Mouse (Mus musculus): ENCODE measurements around the gene Lrrc3. TPM values are rescaled to one million over a fixed set of nuclear protein-coding genes. Genes with fewer than 3 reads are reported as not detected.
A peak's percentile ranks its signal among the peaks of the same experiment; 100 is the strongest.
"Not testable (repeated sequence)": the region's sequence is repeated elsewhere in the genome, so short reads cannot be mapped to it uniquely, and the experiment has no call there.

Gene Lrrc3
- under 1 TPM; 0.72 to 0.78 TPM for total RNA-seq (2021)
- long read RNA-seq, experiment 1, result 0 reads
- long read RNA-seq, experiment 2, result 0 reads

GRCm38 (mm10) chr10:77902211-77902893, at the start of gene Lrrc3:
Lrrc3 (minus strand) TSS chr10:77902536.
- DNase-seq, result peak; percentile 39 to 40
- intact Hi-C loops (cut with DNase I), result no loop called here

DNA sequence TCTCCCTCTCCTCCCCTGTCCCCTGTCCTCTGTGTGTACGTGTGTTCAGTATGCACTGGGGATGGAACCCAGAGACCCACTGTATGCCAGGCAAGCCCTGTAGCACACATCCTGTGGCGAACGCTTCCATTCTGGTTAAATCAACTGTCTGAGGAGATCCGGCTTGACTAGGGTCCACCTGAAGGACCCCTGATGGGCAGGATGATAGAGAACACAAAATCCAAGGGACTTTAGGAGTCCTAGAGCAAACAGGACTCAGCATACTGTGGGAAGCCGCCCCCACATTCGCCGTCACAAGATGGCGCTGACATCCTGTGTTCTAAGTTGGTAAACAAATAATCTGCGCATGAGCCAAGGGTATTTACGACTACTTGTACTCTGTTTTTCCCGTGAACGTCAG, 48.1 kb upstream of the Lrrc3 start:
- DNase-seq; intact Hi-C loops (cut with DNase I): not testable (repeated sequence)

DNA sequence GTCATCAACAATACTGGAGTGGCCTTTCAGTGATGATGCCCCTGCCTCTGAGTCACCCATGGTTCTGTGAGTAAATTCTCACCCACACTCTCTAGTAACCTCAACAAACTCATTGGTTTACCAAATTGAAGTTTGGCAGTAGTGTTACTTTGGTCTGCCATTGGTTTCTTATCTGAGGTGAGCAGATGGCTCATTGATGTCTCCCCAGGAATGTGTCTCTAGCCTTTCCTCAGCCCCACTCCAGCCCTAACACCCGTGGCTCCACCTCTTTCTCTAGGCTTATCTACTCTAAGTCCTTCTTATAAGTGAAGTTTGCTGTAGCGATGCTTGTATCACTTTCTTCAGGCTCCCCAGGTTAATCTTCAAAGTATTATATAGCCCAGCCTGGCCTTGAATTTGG, 37.3 kb upstream of the Lrrc3 start:
- intact Hi-C loops (cut with DNase I), result no loop called here
- no peak for DNase-seq

GRCm38 (mm10) chr10:77927375-77927774, 25.0 kb upstream of the Lrrc3 start:
- no peak for DNase-seq
- intact Hi-C loops (cut with DNase I), result no loop called here

DNA sequence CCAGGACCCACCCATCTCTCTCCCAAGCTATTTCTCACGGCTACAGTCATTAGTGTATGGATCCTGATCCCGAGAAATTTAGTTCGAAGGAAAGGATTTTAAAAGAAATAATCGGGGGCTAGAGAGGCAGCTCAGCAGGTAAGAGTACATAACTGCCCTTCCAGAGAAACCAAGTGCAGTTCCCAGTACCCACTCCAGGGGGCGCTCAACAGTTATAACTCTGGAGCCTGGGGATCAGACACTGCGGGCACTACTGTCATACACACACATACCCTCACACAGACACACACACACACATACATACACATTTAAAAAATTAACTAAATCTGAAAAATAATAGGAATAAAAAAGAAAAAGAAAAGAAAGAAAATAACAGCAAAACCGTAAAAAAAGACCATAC, 23.8 kb upstream of the Lrrc3 start:
- intact Hi-C loops (cut with DNase I), result no loop called here

DNA sequence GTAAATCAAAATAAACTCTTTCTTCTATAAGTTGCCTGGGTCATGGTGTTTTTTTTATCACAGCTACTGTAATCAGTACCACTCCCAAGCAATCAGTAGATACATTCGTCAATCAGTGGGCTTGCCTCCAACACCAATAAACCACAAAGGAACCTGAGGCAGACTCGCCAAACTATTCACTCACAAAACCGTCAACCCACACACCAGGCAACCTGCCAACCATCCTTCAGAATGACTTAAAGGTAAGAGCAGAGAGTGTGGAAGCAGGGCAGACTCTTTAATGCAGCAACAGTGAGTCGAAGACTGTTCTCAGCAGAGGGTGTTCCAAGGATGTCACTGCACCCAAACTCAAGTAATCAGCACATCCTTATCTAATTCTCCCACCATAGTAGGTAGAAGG, 20.3 kb upstream of the Lrrc3 start:
- intact Hi-C loops (cut with DNase I), result no loop called here
- DNase-seq, result no peak

More for the DNA sequence above, 23.8 kb upstream of the Lrrc3 start:
- peak; percentile 40 to 63 for DNase-seq

GRCm38 (mm10) chr10:77921009-77921408, 18.7 kb upstream of the Lrrc3 start:
- intact Hi-C loops (cut with DNase I), result no loop called here
- DNase-seq, result no peak

- peak; percentile 69 to 78 for DNase-seq
- intact Hi-C loops (cut with DNase I), result loop anchor here (1.0 kb wide), 1 partner anchor 289 kb away; no protein-coding TSS in a partner anchor
These were observed 14.4 kb upstream of the Lrrc3 start for GRCm38 (mm10) chr10:77916636-77917335.

GRCm38 (mm10) chr10:77913292-77913691, 11.0 kb upstream of the Lrrc3 start:
- intact Hi-C loops (cut with DNase I), result no loop called here
- DNase-seq, result no peak

DNA sequence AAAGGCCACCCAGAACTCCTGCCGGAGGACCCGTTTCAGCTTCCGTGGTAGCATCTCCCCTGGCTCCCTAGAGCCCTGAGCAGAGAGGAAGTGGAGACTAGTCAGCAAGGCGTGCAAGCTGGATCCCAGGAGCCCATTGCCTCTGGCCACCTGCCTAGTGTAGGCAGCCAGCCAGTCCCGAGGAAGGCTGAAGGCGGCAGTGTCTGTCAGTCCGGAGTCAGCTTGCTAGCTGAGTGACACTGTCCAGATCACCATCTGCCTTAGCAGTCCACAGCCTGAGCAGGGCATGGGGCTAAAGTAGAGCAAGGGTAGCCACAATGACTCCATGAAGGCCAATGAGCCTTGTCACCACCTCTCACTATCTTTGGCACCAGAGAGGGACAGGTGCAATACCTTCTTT, 10.3 kb upstream of the Lrrc3 start:
- DNase-seq, result peak; percentile 77 to 82
- intact Hi-C loops (cut with DNase I), result no loop called here

DNA sequence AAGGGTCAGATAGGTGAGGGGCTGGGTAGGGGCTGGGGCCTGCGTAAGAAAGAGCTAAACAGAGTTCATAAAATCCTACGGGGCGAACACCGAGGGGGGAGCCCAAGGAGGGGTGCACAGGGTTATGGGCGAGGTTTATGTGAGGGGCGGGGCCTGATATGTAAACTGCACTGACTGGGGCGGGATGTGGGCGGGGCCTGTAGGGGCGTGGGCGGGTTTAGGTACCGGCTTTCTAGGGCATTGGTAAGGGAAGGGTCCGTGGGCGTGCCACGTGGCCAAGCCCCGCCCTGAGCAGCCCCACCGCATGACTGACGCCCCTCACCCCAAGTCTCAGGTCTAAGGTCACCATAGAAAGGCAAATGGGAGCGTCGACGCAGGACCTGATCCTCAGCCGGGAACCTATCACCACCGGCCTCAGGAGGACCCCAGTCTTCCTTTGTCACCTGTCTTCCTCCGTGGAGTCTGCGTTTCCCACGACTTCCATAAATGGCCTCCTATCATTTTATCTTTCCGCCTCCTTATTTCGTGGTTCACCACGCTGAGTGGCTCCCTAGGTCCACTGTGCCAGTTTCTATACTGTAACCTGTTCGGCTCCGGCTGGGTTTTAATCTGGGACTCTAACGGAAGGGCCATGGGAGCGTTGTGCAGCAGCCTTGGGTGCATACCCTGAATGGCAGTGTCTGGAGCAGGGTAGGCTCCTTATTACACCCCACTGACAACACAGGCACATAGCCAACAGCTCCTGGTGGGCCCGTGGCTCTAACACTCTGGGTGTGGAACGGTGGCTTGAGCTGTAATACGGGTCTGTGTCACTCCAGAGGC, 769 bp upstream of the Lrrc3 start:
- intact Hi-C loops (cut with DNase I), result no loop called here

GRCm38 (mm10) chr10:77901871-77902210, 495 bp downstream of the Lrrc3 start:
- intact Hi-C loops (cut with DNase I), result no loop called here
- DNase-seq, result peak in 1 of 2 experiments; percentile 25

More for the DNA sequence above, 769 bp upstream of the Lrrc3 start:
- peak in 1 of 2 experiments; percentile 18 for DNase-seq

DNA sequence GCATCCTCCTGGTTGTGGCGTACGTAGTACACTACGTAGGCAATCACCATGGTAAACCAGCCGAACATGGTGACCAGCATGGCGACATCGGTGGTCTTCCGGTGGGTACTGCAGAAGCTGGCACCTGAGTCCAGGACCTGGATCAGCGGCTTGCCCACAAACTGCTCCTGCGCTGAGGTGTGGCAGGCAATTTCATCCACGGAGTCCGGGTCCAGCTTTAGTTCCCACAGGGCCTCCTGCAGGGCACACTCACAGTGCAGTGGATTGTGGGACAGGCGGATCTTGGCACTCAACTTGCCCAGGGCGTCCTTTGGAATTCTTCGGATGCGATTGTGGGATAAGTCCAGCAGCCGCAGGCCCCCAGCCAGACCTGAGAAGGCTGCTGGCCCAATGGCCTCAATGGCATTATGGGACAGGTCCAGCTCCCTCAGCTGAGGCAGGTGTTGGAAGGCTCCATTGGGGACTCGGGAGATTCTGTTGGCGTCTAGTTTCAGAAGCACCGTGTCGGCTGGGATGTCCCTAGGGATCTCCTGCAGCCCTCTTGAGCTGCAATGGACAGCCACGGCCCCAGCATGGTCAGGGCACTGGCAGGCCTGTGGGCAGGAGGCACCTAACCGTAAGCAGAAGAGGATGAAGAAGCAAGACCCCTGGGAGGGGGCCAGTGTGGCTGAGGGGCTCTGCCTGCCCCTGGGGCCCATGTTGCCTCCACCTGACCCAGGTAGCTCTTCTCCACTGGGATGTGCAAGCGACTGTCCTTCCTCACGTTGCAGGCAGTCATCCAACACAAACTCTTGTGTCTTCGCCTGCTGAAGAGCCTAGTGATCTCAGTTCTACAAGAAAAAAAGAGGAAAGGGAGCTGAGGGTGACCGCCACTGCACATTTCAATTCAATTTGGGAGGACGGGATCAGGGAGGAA, 1.2 kb downstream of the Lrrc3 start:
- no peak for DNase-seq
- intact Hi-C loops (cut with DNase I), result no loop called here

DNA sequence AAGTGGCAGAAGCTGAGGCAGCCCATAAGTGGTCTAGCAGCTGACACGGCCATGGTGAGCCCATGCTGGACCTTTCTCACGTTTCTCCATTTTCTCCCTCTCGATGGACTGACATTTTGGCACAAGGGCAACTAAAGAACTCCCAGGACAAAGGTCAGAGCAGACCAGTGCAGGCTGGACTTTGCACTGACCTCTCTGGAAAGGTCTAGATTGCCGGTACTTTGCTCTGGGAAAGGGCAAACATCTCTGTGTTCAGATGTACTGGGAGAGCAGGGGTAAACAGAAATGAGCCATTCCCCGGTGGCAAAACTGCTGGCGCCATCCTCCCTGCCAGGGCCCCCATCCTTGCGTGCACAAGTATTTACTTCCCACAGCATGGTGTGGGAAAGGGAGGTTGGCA, 2.2 kb downstream of the Lrrc3 start:
- DNase-seq, result no peak
- intact Hi-C loops (cut with DNase I), result no loop called here

DNA sequence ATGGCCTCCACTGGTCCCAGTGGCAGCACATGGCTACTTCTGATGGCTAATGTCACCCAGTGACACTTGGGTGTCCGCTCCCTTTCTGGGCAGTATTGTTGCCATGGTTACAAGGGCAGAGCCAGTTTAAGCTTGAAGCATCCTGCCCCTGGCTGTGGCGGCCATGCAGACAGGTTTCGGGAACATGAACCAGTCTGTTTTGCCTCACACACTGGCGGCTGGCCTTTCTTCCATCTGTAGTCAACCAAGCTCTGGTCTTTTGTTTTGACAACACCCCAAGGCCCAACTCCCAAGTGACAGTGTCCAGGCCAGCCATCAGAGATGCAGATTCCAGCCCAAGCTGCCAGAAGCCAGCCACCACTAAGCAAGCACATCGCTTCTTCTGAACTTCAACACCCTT, 6.8 kb downstream of the Lrrc3 start:
- intact Hi-C loops (cut with DNase I), result no loop called here
- DNase-seq, result peak; percentile 13 to 31

GRCm38 (mm10) chr10:77890987-77891565, 11.3 kb downstream of the Lrrc3 start:
- intact Hi-C loops (cut with DNase I), result no loop called here
- DNase-seq, result no peak

- DNase-seq, result no peak
These were observed 16.2 kb downstream of the Lrrc3 start for GRCm38 (mm10) chr10:77886007-77886747.

DNA sequence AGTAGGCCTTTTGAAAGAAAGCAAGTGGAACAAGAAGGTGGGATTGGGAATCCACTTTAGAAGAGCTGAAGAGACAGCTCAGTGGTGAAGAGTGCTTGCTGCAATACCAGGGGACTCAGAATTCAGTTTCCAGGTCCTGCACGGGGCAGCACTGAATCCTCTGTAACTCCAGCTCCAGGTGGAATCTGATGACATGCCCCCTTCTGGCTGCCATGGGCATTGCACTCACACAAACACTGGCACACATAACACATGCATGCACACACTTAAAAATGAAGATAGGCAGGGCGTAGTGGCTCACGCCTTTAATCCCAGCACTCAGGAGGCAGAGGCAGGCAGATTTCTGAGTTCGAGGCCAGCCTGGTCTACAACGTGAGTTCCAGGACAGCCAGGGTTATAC, 19.8 kb downstream of the Lrrc3 start:
- intact Hi-C loops (cut with DNase I), result loop anchor here (5.0 to 10.0 kb wide), 2 partner anchors 155 to 368 kb away; partner anchors contain the start of genes Fam207a and Gm10100

More at GRCm38 (mm10) chr10:77886007-77886747, 16.2 kb downstream of the Lrrc3 start:
- intact Hi-C loops (cut with DNase I), result loop anchor here (10.0 kb wide), 1 partner anchor 371 kb away; the partner anchor contains the start of gene Fam207a

DNA sequence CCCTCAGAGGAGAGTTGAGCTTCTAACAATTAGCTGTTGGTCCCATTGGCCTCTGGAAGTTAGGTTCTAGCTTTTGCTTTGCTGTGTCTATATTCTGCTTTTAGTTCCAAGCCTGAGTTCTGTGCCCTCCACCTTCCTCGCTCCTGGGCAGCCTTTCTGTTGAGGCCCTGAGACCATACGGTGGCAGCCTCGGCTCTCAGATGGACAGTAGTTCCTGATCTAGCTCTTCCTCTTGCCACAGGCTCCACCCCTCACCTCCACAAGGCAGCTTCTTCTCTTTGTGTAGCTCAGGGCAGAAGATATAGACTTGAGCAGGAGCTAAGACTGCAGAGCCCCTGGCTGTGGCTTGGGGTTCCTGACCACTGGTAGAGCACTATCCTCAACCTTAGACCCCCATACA, 22.0 kb downstream of the Lrrc3 start:
- intact Hi-C loops (cut with DNase I), result loop anchor here (5.0 to 10.0 kb wide), 2 partner anchors 153 to 366 kb away; partner anchors contain the start of genes Fam207a and Gm10100
- DNase-seq, result no peak

More for the DNA sequence above, 19.8 kb downstream of the Lrrc3 start:
- DNase-seq, result no peak

Measured in heart, postnatal 14 days (tissue).